Mouse (Mus musculus) erythroid progenitor cell, adult 5-6 weeks (primary cell): Measurements from ENCODE around the gene Bach2. TPM values are rescaled to one million over a fixed set of nuclear protein-coding genes. Genes with fewer than 3 reads are reported as not detected.

Source experiments
- ATAC-seq: replicated peaks from 2 replicates; pipeline ENCODE4 v1.8.0; 2016; ENCODE audit warnings: moderate number of reproducible peaks, mild to moderate bottlenecking, moderate TSS enrichment, inconsistent platforms; ENCODE audit not compliant: poor library complexity, low FRiP score, severe bottlenecking
- total RNA-seq, 2 experiments: library from RNA; stranded (forward) in 1 of 2; stranded (reverse) in 1 of 2; fragments of 150-400 nt in 1 of 2; fragments of 186-747, 209-891 nt in 1 of 2; gene quantifications; 2 replicates each; pipeline versions ENCODE4 v1.2.3 to v1.2.4; 2015 to 2017; ENCODE audit warnings: low replicate concordance in 2 of 2

The Bach2 gene
- total RNA-seq, 2 experiments from 2014 or later = 2.1 to 14.7 TPM

DNA sequence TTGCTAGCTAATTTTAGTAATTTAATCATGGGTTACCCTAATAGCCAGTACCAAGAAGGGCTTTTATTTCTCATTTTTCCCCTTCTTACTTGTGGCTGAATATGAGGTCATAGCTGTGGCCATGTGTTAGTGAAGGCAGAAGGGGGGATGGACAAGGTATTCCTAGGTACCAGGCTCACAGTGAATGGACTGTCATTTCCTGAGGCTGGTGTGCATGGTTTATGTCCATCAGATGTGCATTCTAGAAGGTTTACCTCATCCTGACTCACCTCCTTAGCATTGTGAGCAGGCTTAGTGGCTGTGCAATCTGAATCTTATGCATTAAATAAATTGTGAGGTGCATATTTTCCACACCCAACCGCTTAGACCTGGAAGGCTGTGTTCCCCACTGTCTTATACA lies 81.4 kb downstream of the Bach2 start:
- no peak for ATAC-seq

DNA sequence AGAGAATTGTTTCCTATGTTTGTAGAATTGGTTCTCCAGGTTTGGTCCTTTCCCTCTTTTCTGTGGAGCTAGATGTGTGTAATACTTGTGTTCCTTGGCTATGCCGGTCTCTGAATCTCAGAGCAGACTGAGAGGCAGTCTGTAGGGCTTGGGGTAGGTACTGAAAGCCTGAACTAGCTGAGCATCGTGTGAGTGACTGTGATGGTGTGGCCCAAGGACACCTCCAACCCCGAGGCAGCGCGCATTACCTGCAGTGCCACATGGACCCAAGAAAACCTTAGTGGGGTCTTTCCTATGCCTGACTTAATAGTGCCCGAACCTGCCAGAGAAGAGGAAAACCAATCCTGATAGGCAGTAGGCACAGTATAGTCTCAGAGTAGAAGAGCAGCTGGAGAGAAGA lies 85.5 kb downstream of the Bach2 start:
- ATAC-seq = no peak

DNA sequence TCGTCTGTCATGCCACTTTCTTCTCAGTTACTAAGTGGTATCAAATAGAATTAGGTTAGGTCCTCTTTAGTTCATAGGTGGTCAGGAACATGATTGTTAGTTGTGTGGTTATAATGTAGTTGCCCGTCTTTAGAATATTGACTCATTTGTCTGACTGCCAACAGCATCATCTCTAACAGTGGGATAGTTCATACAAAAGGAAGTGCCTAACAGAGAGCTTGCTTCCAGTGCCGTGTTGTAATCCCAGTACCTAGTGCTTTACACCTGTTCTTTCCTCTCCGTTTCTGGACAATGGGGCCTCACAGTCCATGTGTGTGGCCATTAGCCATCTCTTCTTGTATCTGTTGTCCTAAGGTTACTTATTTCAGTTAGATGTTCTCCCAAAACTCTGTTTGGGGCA lies 86.4 kb downstream of the Bach2 start:
- no peak for ATAC-seq

DNA sequence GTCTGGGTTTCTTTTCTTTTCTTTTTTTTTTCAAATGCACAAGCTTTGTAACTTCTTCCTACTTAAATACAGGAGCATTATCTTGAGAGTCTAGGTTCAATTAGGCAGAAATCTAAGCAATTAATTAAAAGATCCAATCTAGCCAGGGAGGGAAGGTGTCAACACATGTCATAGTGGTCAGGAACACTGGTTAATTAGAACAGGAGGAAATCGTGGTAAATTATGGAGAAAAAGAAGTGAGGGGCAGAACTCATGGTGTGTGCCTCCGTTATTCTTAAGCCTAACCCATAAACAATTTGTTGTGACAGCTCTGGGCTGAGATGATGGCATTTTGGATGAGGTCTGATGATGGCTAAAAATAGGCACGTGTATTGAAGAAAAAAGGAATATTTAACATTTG lies 87.0 kb downstream of the Bach2 start:
- no peak for ATAC-seq

DNA sequence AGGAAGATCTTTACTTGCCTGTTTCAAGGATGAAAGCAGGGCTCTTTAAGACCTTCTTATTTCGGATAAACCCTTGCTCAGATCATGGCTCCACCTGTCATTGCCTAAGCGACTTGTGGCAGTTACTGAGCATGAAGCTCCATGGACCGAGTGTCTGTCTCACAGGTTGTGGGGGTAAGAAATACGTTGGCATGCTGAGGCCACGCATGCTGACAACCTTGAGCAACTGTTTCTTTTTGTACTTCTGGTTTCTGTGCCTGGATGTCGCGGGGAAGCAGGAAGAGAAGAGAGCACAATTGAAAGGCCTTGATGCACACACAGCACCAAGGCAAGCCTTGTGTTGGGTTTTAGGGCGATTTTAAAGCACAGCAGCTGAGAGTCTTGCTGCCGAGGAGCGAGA lies 87.7 kb downstream of the Bach2 start:
- ATAC-seq = no peak

DNA sequence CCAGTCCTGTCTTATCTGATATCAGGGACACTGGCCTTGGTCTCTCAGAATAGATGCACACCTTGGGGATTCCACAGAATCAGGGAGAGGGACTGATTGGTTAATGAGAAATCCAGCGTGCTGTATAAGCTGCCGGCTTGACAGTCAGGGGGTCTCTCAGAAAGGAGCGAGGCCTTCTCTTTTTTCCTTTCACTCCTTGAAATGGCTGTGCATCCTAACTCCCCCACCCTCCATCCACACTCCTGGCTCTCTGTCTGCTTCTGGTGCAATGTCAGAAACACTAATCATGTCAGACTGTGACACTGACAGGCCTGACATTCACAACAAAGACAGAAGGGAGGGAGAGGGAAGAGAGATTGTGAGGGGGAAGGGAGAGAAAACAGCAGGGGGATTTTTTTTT lies 88.3 kb downstream of the Bach2 start:
- ATAC-seq = no peak

DNA sequence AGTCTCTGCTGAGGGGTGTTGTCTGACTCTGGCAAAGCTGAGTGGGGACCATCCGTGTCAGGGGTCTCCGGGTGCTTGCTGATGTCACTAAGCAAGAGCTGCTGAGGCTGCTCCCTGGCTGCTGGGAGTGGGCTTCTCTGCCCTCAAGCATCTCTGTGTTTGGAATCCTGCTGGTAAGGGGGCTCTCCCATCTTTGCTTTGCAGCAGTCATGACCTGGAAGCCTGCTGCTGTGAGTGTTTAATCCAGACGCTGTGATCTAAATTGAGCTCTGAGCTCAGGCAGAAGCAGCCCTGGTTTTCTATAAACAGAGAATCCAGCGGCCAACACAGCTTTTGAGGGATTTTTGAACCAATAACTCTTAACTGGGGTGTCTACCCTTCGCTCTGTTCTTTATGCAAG lies 89.0 kb downstream of the Bach2 start:
- no peak for ATAC-seq

- ATAC-seq = no peak
These were observed 90.0 kb downstream of the Bach2 start for GRCm38 (mm10) chr4:32328561-32328960.

DNA sequence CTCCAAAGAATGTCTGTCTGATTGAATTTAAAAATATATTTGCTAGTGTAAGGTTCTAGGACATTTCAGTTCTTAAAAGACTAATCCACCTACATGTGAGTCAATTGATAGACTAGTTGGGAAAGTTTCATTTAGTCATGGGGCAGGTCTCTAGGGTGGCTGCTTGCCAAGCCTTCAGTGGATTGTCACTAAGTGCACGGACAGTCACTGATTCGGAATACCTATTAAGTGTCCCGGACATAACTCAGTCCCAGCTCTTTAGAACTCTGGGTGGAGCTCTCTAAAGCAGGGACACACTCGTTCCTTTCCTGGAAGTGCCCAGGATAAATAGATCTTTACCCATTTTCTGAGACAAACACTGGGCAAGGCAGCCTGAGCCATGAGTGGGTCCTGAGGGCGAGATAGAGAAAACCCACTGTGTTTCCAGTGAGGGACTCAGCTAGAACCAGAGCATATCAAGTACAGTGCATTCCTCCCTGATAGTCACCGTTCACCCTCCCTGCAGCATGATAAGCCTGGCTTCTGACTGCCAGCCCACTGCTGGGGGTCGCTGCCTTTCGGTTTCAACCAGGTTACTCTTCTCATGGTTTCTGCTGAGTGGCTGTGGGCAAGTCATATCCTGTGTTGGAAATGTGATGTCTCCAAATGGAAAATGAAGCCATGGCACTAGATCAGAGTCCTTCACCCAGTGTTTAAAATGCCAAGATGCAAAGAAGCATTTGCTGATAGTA lies 92.1 kb downstream of the Bach2 start:
- ATAC-seq = no peak

GRCm38 (mm10) chr4:32332028-32332427 lies 93.4 kb downstream of the Bach2 start:
- no peak for ATAC-seq

DNA sequence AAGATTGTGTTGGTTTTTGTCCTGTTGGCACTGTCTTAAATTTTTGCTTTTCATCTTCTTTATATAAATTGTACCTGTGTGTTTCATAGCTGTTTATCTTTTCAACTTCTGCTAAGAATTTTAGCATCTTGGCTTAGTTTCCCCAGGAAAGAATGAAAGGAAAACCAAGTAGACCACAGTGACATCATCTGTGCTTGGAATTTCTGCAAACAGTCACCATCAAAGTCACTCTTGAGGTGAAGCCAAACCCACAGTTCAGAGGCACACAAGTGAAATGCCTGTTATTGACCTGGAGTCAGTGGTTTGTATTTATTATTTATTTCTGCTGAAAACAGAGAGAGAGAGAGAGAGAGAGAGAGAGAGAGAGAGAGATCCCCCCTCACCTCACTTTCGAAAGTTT lies 95.5 kb downstream of the Bach2 start:
- ATAC-seq = no peak

DNA sequence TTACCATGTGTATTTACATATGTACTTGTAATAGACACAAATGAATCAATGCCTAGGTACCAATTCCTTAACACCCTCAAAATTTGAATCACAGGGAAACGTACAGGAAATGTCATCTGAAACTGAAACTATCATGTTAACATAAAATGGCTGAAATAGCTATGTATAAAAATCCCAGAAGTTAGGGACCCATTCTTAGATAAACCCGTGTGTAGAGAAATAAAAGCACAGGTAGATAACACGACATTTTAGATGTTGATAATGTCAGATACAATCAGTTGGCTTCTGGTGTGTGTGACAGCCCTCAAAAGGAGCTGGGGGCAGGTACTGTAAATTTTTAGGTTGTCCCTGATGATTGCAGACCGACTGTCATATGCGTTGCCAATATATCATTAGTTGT lies 96.2 kb downstream of the Bach2 start:
- no peak for ATAC-seq

DNA sequence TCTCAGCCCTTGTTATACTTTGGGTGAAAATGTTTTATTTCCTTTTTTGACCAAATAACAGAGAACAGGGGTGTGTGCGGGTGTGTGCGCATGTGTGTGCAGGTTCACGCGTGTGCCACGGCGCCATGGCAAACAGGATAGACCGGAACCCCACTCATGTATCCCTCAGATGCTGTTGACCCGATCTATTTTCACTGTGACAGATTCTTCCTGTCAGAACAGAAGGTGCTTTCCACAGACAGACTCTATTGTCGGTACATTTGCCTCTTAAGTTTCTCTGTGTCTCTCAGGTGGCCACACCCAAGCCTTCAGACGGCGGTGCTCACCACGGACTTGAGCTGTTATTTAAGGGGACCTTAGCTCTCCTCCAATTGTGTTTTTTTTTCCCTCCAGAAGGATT lies 97.1 kb downstream of the Bach2 start:
- ATAC-seq = no peak

DNA sequence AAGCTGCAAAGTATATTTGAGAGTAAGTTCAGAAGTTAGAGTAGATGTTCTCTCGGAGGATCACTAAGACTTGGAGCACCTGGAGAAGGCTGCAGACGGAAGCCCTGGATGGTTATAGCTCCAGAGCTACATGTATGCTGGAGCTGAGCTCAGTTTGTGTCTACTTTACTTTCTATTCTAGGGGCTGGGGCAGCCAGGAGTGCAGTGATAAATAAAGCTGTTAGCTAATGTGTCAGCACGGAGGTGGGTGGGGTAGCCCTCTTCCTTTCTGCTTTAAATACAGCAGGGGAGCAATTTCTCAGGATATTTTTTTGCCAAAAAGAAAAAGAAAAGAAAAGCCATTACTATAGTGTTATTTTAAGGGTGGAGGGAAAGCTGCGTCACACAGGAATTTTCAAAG lies 98.0 kb downstream of the Bach2 start:
- ATAC-seq = 0 out of 2 replicates have a peak, but pooled peaks have one; percentile 43

DNA sequence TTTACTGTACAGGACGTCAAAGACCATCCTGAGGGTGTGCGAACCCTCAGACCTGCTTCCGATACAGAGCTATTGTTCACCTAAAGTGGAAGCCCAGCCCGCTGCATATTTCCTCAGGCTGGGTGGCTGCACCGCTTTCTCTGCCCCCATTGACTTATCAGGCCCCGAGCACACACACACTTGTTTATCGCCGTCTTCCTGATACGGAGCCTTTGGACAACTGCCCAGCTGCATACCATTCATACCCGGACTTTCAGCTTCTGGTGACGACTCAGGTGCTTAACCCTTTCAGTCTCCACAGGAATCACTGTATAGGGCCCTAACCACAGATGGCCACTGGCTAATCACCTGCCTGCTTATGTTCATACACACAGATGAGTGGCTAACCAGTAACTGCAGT lies 99.0 kb downstream of the Bach2 start:
- ATAC-seq = peak; percentile 94

DNA sequence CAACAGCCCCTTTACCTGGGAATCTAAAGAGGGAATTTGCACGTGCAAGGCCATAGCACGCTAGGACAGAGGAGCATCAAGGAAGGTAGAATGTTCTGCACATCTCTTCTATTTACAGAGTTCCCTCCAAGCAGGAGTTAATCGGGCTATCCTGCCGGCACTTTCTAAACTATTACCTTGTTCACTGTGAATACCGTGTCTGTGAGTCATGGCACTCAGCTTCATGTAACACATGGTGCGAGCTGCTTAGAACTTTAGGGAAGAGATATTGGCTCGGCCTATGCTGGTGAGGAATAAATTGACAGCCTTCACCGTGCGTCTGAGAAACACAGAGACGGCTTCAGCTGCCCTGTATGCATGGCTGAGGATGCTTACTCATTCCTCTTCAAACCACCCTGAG lies 99.8 kb downstream of the Bach2 start:
- ATAC-seq = no peak

DNA sequence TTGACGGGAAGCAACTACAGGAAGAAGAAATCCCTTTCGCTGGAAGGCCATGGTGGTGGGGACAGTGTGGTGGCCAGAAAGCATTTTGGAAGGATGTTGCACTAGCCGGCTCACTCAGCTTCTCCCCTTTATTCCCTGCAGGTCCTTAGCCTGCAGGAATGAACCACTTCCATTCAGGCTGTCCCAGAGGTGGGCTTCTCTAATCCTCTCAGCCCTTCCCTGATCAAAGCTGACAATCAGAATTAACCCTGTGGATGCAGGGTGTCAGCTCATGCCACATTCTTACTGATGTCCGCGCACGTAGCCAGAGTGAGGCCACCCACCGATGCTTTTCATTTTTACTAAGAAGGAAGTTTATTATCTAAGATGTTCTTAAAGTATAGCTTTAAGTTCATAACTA lies 102.2 kb downstream of the Bach2 start:
- no peak for ATAC-seq

- no peak for ATAC-seq
These were observed 103.7 kb downstream of the Bach2 start for GRCm38 (mm10) chr4:32342269-32342668.

DNA sequence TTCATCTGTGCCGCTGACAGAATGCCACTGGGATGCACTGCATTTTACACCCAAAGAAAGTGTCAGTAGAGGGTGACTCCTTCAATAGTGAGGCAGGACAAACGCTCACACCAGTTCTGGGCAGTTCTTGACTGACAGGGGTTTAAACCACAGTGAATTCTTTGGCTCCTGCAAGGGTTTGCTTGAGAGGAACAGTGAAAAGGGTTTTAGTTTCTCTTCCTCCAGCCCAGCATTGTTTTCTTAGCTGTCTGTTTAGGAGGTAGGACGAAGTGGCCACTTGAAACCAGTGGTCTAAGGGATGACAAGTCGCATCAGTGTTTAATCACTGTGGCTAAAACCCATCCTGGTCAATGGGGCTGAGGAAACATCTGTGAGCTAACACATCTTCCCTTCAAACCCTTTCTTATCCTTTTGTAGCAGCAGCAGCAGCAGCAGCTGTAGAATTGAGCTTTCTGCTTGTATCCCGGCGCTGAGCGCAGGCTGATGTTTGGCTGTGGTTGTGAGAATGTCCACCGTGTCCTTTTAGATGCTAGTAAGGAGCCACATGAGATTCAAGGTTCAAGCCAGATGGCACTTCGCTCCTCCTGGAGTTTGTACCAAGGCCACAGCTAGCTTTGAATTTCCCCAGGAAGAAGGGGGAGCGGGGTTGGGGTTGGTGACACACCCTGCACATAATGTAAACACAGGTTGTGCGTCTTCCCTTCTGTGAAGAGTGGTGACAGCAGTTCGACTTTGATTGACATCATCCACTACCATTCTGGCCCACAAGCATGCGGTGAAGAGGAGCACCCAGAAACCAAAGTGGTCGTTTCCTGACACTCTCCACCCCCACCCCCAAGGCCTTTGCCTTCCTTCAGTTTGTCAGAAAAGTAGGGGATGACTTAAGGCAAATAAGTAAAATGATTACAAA lies 104.9 kb downstream of the Bach2 start:
- ATAC-seq = no peak

- ATAC-seq = no peak
These were observed 105.7 kb downstream of the Bach2 start for GRCm38 (mm10) chr4:32344276-32344675.

GRCm38 (mm10) chr4:32347202-32347601 lies 108.6 kb downstream of the Bach2 start:
- no peak for ATAC-seq
